Mouse (Mus musculus) olfactory bulb, adult 2 months (tissue): ENCODE measurements around the gene Cbln1.

Source experiments
- CTCF ChIP-seq: fragments of 200-500 bp; IDR thresholded peaks from 2 replicates; pipeline ENCODE4 v1.5.1; 2012; ENCODE audit warnings: low read depth, mild to moderate bottlenecking, low read length, moderate library complexity; ENCODE audit not compliant: insufficient read depth
- POLR2A ChIP-seq: fragments of 200-500 bp; IDR thresholded peaks from 2 replicates; pipeline ENCODE4 v1.6.1; 2012; ENCODE audit warnings: mild to moderate bottlenecking, low read depth, low read length, moderate library complexity; ENCODE audit not compliant: insufficient read depth

DNA sequence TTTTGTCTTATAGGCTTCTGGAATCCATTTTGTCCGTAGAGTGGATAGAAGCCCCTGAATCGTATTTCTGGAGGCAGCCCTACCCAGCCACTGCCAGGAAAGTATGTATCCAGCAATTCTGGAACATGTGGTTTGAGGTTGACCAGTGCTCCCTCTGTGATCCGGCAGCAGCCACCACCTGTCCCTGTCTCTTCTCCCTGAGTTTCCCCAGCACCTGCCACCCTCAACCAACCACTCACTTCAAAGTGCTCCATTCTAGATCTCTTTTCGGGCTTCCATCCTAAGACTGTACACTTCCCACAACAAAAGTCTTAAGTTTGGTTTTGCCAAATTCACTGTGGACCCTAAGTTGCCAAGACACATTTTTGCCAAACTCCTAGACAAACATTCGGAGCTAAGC, 41.4 kb upstream of the Cbln1 start:
- TF ChIP-seq CTCF (no peak), POLR2A (no peak)
